Mouse (Mus musculus) liver, embryonic 14.5 days (tissue): Measurements from ENCODE around the gene Nadsyn1.

Experiments used
- CTCF ChIP-seq: IDR thresholded peaks from 2 replicates; pipeline ENCODE4 v1.5.1; 2016; ENCODE audit warnings: antibody characterized with exemption, low read depth, control low read depth
- EP300 ChIP-seq: IDR thresholded peaks from 2 replicates; pipeline ENCODE4 v1.6.1; 2016; ENCODE audit warnings: antibody characterized with exemption, low read depth

GRCm38 (mm10) chr7:143823266-143823605 is 587 bp upstream of the Nadsyn1 start:
- no peak for TF ChIP-seq CTCF
- no peak for TF ChIP-seq EP300
